In the genomic region with DNA sequence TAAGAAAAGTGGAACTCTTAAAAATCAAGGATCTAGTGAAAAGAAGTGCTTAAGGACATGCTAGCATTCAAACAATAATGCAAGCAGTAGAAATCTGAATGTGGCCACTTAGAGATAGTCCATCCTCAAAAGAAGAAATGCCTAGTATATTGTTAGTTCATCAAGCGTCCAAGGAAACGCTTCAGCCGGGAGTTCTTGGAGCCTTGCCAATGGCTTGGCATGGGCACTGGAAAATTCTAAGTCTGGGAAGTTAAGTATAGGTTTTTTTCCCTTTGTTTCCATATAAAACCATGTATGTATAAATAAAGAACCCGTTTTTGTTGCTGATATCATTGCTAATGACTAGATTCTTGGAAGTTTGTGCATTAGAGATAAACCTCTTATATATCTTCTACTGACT, we compare ENCODE assay signal across 18 mouse cellular contexts. TPM values are rescaled to one million over a fixed set of nuclear protein-coding genes. Genes with fewer than 3 reads are reported as not detected.
A peak's percentile ranks its signal among the peaks of the same experiment; 100 is the strongest.
DNase-seq lines count a peak whose midpoint lies in the region; ATAC-seq and TF ChIP-seq lines count a peak whose summit lies in the region.
"Had no signal": no experiment of that assay in that cellular context is flagged by ENCODE, and none has a peak within 500 bp of the region (broad histone marks: within the 10 kb centered on the region; RNA-seq: fewer than 3 reads in every experiment).

No protein-coding gene starts in this region.

- 34% methylated on average over 4 of the region's 4 CpGs for WGBS in limb, embryonic 14.5 days
- whole genome bisulfite sequencing in limb, embryonic 10.5 days: 88% methylated on average over 4 of the region's 4 CpGs

- H3K4me1 ChIP-seq in limb, embryonic 14.5 days (ENCODE audit: control insufficient read depth, insufficient read depth, low read length): no peaks in the 10 kb centered on the region
- H3K4me1 ChIP-seq in limb, embryonic 10.5 days: no peaks in the 10 kb centered on the region
- H3K4me1 ChIP-seq: hindbrain, embryonic 13.5 days; liver, embryonic 13.5 days had no signal

- no peak for ATAC-seq in limb, embryonic 14.5 days (ENCODE audit: low FRiP score, low read depth)
- ATAC-seq: CD4-positive, CD25-positive, alpha-beta regulatory T cell, adult 4 months; forebrain, embryonic 16.5 days; intestine, embryonic 16.5 days had no signal

- H3K27ac ChIP-seq in limb, embryonic 14.5 days (replicated peaks; ENCODE audit: low read depth, low read length): no peak overlapping the region
- H3K27ac ChIP-seq in limb, embryonic 10.5 days: no peak overlapping the region
- H3K27ac ChIP-seq: hindbrain, embryonic 13.5 days; liver, embryonic 13.5 days had no signal

- TF ChIP-seq CTCF in brain, embryonic 14.5 days (IDR thresholded peaks at IDR 0.05; ENCODE audit: borderline replicate concordance, extremely low read depth, insufficient read depth, insufficient read length): no peak

- DNase-seq in heart, adult 18-20 months: peak; percentile 12 to 58
- no peak for DNase-seq in heart, adult 8-10 months (ENCODE audit: low spot score)
- peak; percentile 27 for DNase-seq in limb, embryonic 14.5 days (ENCODE audit: low spot score)
- DNase-seq in limb, embryonic 10.5 days (ENCODE audit: low spot score): no peak
- peak; percentile 65 for DNase-seq in brain, embryonic 14.5 days (ENCODE audit: low read depth)
- peak; percentile 42 to 52 for DNase-seq in lung, postnatal 4 days
- DNase-seq in spleen, adult 12 weeks (ENCODE audit: low spot score): no peak
- DNase-seq: cerebellum, adult 18-20 months; gastrocnemius, postnatal 25 days; liver, embryonic 13.5 days; right cerebral cortex, postnatal 25 days; thymus, adult 18-20 months had no signal

- no peaks in the 10 kb centered on the region for H3K9me3 ChIP-seq in limb, embryonic 14.5 days (ENCODE audit: control insufficient read depth, low read length)
- H3K9me3 ChIP-seq in limb, embryonic 10.5 days (replicated peaks): no peaks in the 10 kb centered on the region
- H3K9me3 ChIP-seq: hindbrain, embryonic 13.5 days; liver, embryonic 13.5 days had no signal

- TF ChIP-seq POLR2A in limb, embryonic 14.5 days (IDR thresholded peaks at IDR 0.05; ENCODE audit: borderline replicate concordance, extremely low read depth, insufficient read depth, insufficient read length): no peak
- no peak for TF ChIP-seq POLR2A in brain, embryonic 14.5 days (IDR thresholded peaks at IDR 0.05; ENCODE audit: borderline replicate concordance, extremely low read depth, insufficient read depth, insufficient read length, poor library complexity, severe bottlenecking)

- H3K27me3 ChIP-seq in limb, embryonic 14.5 days (ENCODE audit: control insufficient read depth, insufficient read depth, low read length): no peaks in the 10 kb centered on the region
- H3K27me3 ChIP-seq in limb, embryonic 10.5 days (ENCODE audit: low read depth, poor library complexity, severe bottlenecking): no peaks in the 10 kb centered on the region
- H3K27me3 ChIP-seq: hindbrain, embryonic 13.5 days; liver, embryonic 13.5 days had no signal

- H3K4me3 ChIP-seq in limb, embryonic 14.5 days (replicated peaks; ENCODE audit: low read length): no peak overlapping the region
- no peak overlapping the region for H3K4me3 ChIP-seq in limb, embryonic 10.5 days
- H3K4me3 ChIP-seq: hindbrain, embryonic 13.5 days; liver, embryonic 13.5 days had no signal

- H3K4me2 ChIP-seq in limb, embryonic 14.5 days (replicated peaks; ENCODE audit: low read depth, low read length, severe bottlenecking): no peak overlapping the region
- H3K4me2 ChIP-seq: hindbrain, embryonic 13.5 days; liver, embryonic 13.5 days had no signal

- no peaks in the 10 kb centered on the region for H3K36me3 ChIP-seq in limb, embryonic 14.5 days (ENCODE audit: control insufficient read depth, insufficient read depth, low read length)
- H3K36me3 ChIP-seq in limb, embryonic 10.5 days: no peaks in the 10 kb centered on the region
- H3K36me3 ChIP-seq: hindbrain, embryonic 13.5 days; liver, embryonic 13.5 days had no signal

- no peak overlapping the region for H3K9ac ChIP-seq in limb, embryonic 14.5 days (ENCODE audit: low read depth, low read length, severe bottlenecking)
- H3K9ac ChIP-seq: hindbrain, embryonic 13.5 days; liver, embryonic 13.5 days had no signal

RNA-seq across cellular contexts. Expression of a gene that starts 21.7 kb away (rescaled TPM):
- total RNA-seq in heart, adult 18-20 months (2021): 1 to 10 TPM; 1.2 to 1.3 TPM
- 1 to 10 TPM; 1.1 to 3.6 (median 2.1) TPM for total RNA-seq in heart, adult 8-10 months (2022)
- 2.9 and 3.6 TPM in 2 replicates for polyA plus RNA-seq in limb, embryonic 14.5 days (2012; rRNA removed)
- polyA plus RNA-seq in limb, embryonic 14.5 days (2014; fragmentation: Nextera tagmentation; extraction: Ambion mirVana): 7.4 and 10.9 TPM in 2 replicates
- 3.0 and 3.4 TPM in 2 replicates for polyA plus RNA-seq in limb, embryonic 10.5 days (2016; fragmentation: Nextera tagmentation; extraction: Ambion mirVana)
- 0.28 and 0.66 TPM in 2 replicates for polyA plus RNA-seq in brain, embryonic 14.5 days (2012; rRNA removed)
- total RNA-seq: megakaryocyte progenitor cell, adult 5-6 weeks; MEL had no signal
- polyA plus RNA-seq: CD4-positive, CD25-positive, alpha-beta regulatory T cell, adult 4 months had no signal

RNA-seq across cellular contexts. Expression of a gene that starts 43.1 kb away (rescaled TPM):
- total RNA-seq in heart, adult 18-20 months (2021): 10 to 100 TPM in 1 of 2 experiments, 1 to 10 TPM in 1; 9.9 to 11.1 TPM
- 10 to 100 TPM in 2 of 4 experiments, 1 to 10 TPM in 2; 8.1 to 13.2 (median 10.9) TPM for total RNA-seq in heart, adult 8-10 months (2022)
- polyA plus RNA-seq in limb, embryonic 14.5 days (2012; rRNA removed): 5.5 and 6.0 TPM in 2 replicates
- polyA plus RNA-seq in limb, embryonic 14.5 days (2014; fragmentation: Nextera tagmentation; extraction: Ambion mirVana): 11.1 and 11.5 TPM in 2 replicates
- polyA plus RNA-seq in limb, embryonic 10.5 days (2016; fragmentation: Nextera tagmentation; extraction: Ambion mirVana): 8.1 and 9.1 TPM in 2 replicates
- polyA plus RNA-seq in brain, embryonic 14.5 days (2012; rRNA removed): 1.6 and 1.7 TPM in 2 replicates

Comparison
In these comparisons a context has a peak if more than half of its experiments do, and no peak if none do; other contexts are left out.
1. DNase-seq: peak in heart, adult 18-20 months (2 of 2), limb, embryonic 14.5 days (single experiment), brain, embryonic 14.5 days (single experiment) and lung, postnatal 4 days (2 of 2); none in heart, adult 8-10 months (single experiment), limb, embryonic 10.5 days (single experiment) and spleen, adult 12 weeks (single experiment).